Mouse (Mus musculus) urinary bladder, adult 18-20 months (tissue): ENCODE measurements around the gene Gfpt1.

ENCODE experiments used
- DNase-seq, 2 experiments: peaks; one replicate each; pipeline ENCODE4 v3.0.0; 2022; ENCODE audit warnings: low spot score in 2 of 2, mixed read lengths in 2 of 2

The Gfpt1 gene

DNA sequence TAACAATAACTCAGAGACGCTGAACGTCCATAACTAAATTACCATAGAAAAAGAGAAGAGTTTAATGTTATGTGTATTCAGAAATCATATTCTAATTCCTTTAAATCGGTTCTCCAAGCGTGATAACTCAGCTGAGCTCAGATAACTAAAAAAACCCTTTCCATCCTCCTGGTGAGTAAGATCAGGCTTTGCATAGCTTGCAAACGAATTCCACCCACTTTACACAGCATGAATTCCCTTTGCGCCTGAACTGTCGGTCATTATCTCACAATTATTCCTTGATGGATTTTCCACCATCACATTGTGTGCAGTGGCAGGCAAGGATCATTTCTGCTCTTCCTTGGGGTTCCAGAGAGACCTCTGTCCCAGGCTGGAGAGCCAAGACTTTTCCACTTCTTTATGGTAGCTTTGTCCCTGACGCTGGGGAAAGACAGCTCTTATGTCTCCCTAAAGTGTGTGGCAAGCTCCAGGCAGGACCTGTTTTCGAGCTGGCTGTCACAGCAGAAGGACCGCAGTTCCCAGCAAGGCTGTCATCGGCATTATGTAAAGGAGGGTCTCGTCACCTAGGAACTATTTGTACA, 91.4 kb downstream of the Gfpt1 start:
- no peak for DNase-seq

DNA sequence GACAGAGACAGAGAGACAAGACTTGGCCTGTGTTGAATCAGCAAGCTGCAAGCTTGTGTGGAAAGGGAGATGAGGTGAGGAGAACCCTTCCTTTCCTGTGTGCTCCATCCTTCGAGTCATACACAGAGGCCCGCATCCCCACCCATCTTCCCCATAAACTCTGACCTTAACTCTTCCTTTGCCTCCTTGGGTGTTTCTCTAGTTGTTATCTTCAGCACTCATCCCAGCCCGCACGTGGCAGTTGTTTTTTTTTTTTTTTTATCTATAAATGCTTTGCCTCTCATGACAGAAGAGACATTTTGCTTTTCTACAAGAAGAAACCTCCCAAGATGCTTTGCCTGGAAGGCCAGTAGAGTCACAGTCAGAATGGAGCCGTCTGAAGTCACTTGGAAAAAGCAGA, 95.8 kb downstream of the Gfpt1 start:
- DNase-seq: no peak

DNA sequence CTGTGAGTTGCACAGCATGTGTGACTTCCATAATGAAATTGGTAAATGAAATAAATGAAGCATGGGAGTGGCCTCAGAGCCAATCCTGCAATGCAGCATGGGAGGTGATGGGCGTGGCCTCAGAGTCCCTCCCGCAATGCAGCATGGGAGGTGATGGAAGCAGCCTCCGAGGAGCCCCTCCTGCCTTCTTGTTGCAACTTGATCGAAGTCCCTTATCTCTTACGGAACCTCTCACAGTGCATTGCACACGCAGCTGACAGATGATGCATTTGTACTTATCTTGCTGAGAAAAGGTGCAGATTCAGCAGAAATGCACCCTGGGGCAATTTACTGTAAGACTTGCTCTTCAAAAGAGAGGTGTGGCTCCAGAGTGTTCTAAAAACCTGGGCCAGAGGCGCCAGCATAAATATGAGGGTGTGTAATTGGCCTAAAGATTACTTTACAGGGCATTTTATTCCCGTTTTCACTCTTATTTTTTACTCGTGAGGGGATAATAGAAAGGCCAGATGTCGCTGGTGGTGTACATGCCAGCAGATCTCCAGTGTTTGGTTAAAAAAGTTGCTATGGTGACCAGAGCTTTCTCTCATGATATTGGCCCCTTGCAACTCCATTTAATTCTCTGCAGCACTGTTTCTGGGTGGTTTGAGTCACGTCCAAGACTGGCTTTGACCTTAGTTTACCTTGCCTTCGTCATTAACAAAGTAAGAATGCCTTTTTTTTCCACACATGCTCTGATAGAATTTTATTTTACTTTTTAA, 97.3 kb downstream of the Gfpt1 start:
- DNase-seq: no peak
